Mouse (Mus musculus) splenic B cell, adult 2 months (primary cell): ENCODE measurements around the gene Nr0b2.
A peak's percentile ranks its signal among the peaks of the same experiment; 100 is the strongest.

ENCODE experiments used
- DNase-seq: peaks from one replicate; pipeline ENCODE4 v3.0.0-alpha.2; 2011; ENCODE audit warnings: low read depth, low spot score
- H3K27me3 ChIP-seq: 2 replicates; pipeline ENCODE4 v1.6.1; 2012; ENCODE audit warnings: mild to moderate bottlenecking, low read length, moderate library complexity, mixed read lengths; ENCODE audit not compliant: control insufficient read depth, poor library complexity, insufficient read depth, severe bottlenecking
- H3K36me3 ChIP-seq: 2 replicates; pipeline ENCODE4 v1.6.1; 2012; ENCODE audit warnings: mild to moderate bottlenecking, low read length, moderate library complexity, mixed read lengths; ENCODE audit not compliant: control insufficient read depth, poor library complexity, insufficient read depth, severe bottlenecking

Gene Nr0b2

GRCm38 (mm10) chr4:133583690-133584058 is 30.5 kb downstream of the Nr0b2 start:
- Histone ChIP-seq H3K27me3 (no peaks in the 10 kb centered on the region), H3K36me3 (peaks cover 8% of the 10 kb centered on the region)
- no peak for DNase-seq

GRCm38 (mm10) chr4:133584059-133584951 is 31.1 kb downstream of the Nr0b2 start, which contains the start of gene Gpn2:
Gpn2 (plus strand) TSS chr4:133584362.
- no peaks in the 10 kb centered on the region for H3K27me3 ChIP-seq
- DNase-seq: peak; percentile 90
- peaks cover 8% of the 10 kb centered on the region for H3K36me3 ChIP-seq

GRCm38 (mm10) chr4:133592570-133592969 is 39.4 kb downstream of the Nr0b2 start:
- H3K27me3 ChIP-seq: no peaks in the 10 kb centered on the region
- peak; percentile 87 for DNase-seq
- peaks cover 8% of the 10 kb centered on the region; the same call in 1 of the 2 replicates for H3K36me3 ChIP-seq

- no peak for DNase-seq
- Histone ChIP-seq H3K36me3 (peaks cover 2% of the 10 kb centered on the region; the same call in 1 of the 2 replicates), H3K27me3 (no peaks in the 10 kb centered on the region)
Observed at GRCm38 (mm10) chr4:133595538-133595937, 42.4 kb downstream of the Nr0b2 start.

GRCm38 (mm10) chr4:133596084-133596483 is 42.9 kb downstream of the Nr0b2 start:
- Histone ChIP-seq H3K27me3 (no peaks in the 10 kb centered on the region), H3K36me3 (no peaks in the 10 kb centered on the region; the same call in 1 of the 2 replicates)
- DNase-seq: peak; percentile 44

- peak; percentile 34 for DNase-seq
Observed at GRCm38 (mm10) chr4:133598616-133599015, 45.4 kb downstream of the Nr0b2 start.

GRCm38 (mm10) chr4:133599116-133599515 is 45.9 kb downstream of the Nr0b2 start:
- H3K27me3 ChIP-seq: no peaks in the 10 kb centered on the region
- DNase-seq: no peak
- peaks cover 4% of the 10 kb centered on the region; the same call in 1 of the 2 replicates for H3K36me3 ChIP-seq

More at GRCm38 (mm10) chr4:133598616-133599015, 45.4 kb downstream of the Nr0b2 start:
- no peaks in the 10 kb centered on the region; the same call in 1 of the 2 replicates for H3K36me3 ChIP-seq
- H3K27me3 ChIP-seq: no peaks in the 10 kb centered on the region

- no peaks in the 10 kb centered on the region for H3K27me3 ChIP-seq
- peaks cover 4% of the 10 kb centered on the region; the same call in 1 of the 2 replicates for H3K36me3 ChIP-seq
- DNase-seq: peak; percentile 87
Observed at GRCm38 (mm10) chr4:133599571-133600073, 46.4 kb downstream of the Nr0b2 start.

- peak; percentile 46 for DNase-seq
- Histone ChIP-seq H3K36me3 (peaks cover 4% of the 10 kb centered on the region; the same call in 1 of the 2 replicates), H3K27me3 (no peaks in the 10 kb centered on the region)
Observed at GRCm38 (mm10) chr4:133600306-133600705, 47.1 kb downstream of the Nr0b2 start.

GRCm38 (mm10) chr4:133601721-133602218 is 48.6 kb downstream of the Nr0b2 start, which contains the start of gene Sfn:
Sfn (minus strand) TSS chr4:133602168.
- no peaks in the 10 kb centered on the region for H3K27me3 ChIP-seq
- peak; percentile 83 for DNase-seq
- H3K36me3 ChIP-seq: peaks cover 15% of the 10 kb centered on the region

GRCm38 (mm10) chr4:133603056-133603455 is 49.9 kb downstream of the Nr0b2 start:
- no peak for DNase-seq
- peaks cover 23% of the 10 kb centered on the region for H3K36me3 ChIP-seq
- H3K27me3 ChIP-seq: no peaks in the 10 kb centered on the region

- peaks cover 28% of the 10 kb centered on the region for H3K36me3 ChIP-seq
- no peak for DNase-seq
- no peaks in the 10 kb centered on the region for H3K27me3 ChIP-seq
Observed at GRCm38 (mm10) chr4:133604175-133604574, 51.0 kb downstream of the Nr0b2 start.

- H3K27me3 ChIP-seq: no peaks in the 10 kb centered on the region
- no peak for DNase-seq
- peaks cover 31% of the 10 kb centered on the region for H3K36me3 ChIP-seq
Observed at GRCm38 (mm10) chr4:133604856-133605255, 51.7 kb downstream of the Nr0b2 start.

- Histone ChIP-seq H3K27me3 (no peaks in the 10 kb centered on the region), H3K36me3 (peaks cover 32% of the 10 kb centered on the region)
- no peak for DNase-seq
Observed at GRCm38 (mm10) chr4:133605330-133605729, 52.2 kb downstream of the Nr0b2 start.
